In the genomic region with DNA sequence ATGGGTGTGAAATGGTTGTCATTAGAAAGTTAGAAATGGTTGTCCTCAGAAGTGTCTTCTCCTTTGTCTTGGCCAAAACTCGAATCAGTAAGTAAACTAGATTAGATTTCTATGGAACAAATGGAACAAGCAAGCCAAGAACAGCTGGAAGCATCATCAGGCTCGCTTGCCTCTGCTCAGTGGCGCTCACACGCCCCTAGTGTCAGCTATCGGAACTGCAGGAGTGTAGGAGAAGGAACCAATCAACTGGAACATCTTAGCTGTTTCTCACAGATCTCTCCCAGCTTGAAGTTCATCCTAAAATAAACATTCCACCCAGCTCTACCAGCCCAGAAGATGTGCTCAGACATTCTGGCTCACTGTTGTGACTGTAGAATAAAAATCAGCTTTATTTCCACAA, we compare ENCODE assay signal across 8 mouse cellular contexts.
DNase-seq lines count a peak whose midpoint lies in the region; ATAC-seq and TF ChIP-seq lines count a peak whose summit lies in the region.

No protein-coding gene starts in this region.

- H3K9me3 ChIP-seq in midbrain, embryonic 11.5 days (ENCODE audit: control insufficient read depth, low read length): no peaks in the 10 kb centered on the region
- no peaks in the 10 kb centered on the region for H3K9me3 ChIP-seq in midbrain, embryonic 15.5 days
- no peaks in the 10 kb centered on the region for H3K9me3 ChIP-seq in limb, embryonic 14.5 days (ENCODE audit: control insufficient read depth, low read length)

- H3K36me3 ChIP-seq in midbrain, embryonic 11.5 days (ENCODE audit: control insufficient read depth, insufficient read depth, low read length): no peaks in the 10 kb centered on the region
- H3K36me3 ChIP-seq in midbrain, embryonic 15.5 days (replicated peaks): no peaks in the 10 kb centered on the region
- no peaks in the 10 kb centered on the region for H3K36me3 ChIP-seq in limb, embryonic 14.5 days (ENCODE audit: control insufficient read depth, insufficient read depth, low read length)

- no peak for ATAC-seq in midbrain, embryonic 11.5 days (ENCODE audit: low FRiP score)
- no peak for ATAC-seq in midbrain, embryonic 15.5 days (replicated peaks)
- no peak for ATAC-seq in limb, embryonic 14.5 days (ENCODE audit: low FRiP score, low read depth)

- no peak overlapping the region for H3K9ac ChIP-seq in midbrain, embryonic 11.5 days (ENCODE audit: low read length)
- H3K9ac ChIP-seq in midbrain, embryonic 15.5 days: no peak overlapping the region
- H3K9ac ChIP-seq in limb, embryonic 14.5 days (ENCODE audit: low read depth, low read length, severe bottlenecking): no peak overlapping the region

- no peaks in the 10 kb centered on the region for H3K4me1 ChIP-seq in midbrain, embryonic 11.5 days (ENCODE audit: control insufficient read depth, insufficient read depth, low read length)
- H3K4me1 ChIP-seq in midbrain, embryonic 15.5 days: no peaks in the 10 kb centered on the region
- H3K4me1 ChIP-seq in limb, embryonic 14.5 days (ENCODE audit: control insufficient read depth, insufficient read depth, low read length): no peaks in the 10 kb centered on the region

- 6% methylated on average over 5 of the region's 5 CpGs for WGBS in midbrain, embryonic 11.5 days
- WGBS in midbrain, embryonic 15.5 days: 9% methylated on average over 5 of the region's 5 CpGs
- WGBS in limb, embryonic 14.5 days: 5% methylated on average over 5 of the region's 5 CpGs

- no peak overlapping the region for H3K4me3 ChIP-seq in midbrain, embryonic 11.5 days (ENCODE audit: low read depth, low read length)
- no peak overlapping the region for H3K4me3 ChIP-seq in midbrain, embryonic 15.5 days
- H3K4me3 ChIP-seq in limb, embryonic 14.5 days (replicated peaks; ENCODE audit: low read length): no peak overlapping the region

- no peak overlapping the region for H3K4me2 ChIP-seq in midbrain, embryonic 11.5 days
- no peak overlapping the region for H3K4me2 ChIP-seq in midbrain, embryonic 15.5 days
- no peak overlapping the region for H3K4me2 ChIP-seq in limb, embryonic 14.5 days (replicated peaks; ENCODE audit: low read depth, low read length, severe bottlenecking)

- TF ChIP-seq POLR2A in limb, embryonic 14.5 days (IDR thresholded peaks at IDR 0.05; ENCODE audit: borderline replicate concordance, extremely low read depth, insufficient read depth, insufficient read length): no peak

- no peak overlapping the region for H3K27ac ChIP-seq in midbrain, embryonic 11.5 days (ENCODE audit: low read depth, low read length)
- no peak overlapping the region for H3K27ac ChIP-seq in midbrain, embryonic 15.5 days
- no peak overlapping the region for H3K27ac ChIP-seq in limb, embryonic 14.5 days (replicated peaks; ENCODE audit: low read depth, low read length)

- peak; percentile 98 for DNase-seq in midbrain, embryonic 11.5 days (ENCODE audit: low spot score, missing footprints)
- peak; percentile 68 for DNase-seq in brain, adult 2 months (ENCODE audit: low read depth, low spot score)
- peak; percentile 80 for DNase-seq in forelimb bud, embryonic 11.5 days (ENCODE audit: low read depth, low spot score)
- peak; percentile 31 to 83 for DNase-seq in kidney, adult 8-10 months
- DNase-seq in limb, embryonic 14.5 days (ENCODE audit: low spot score): peak; percentile 77
- peak; percentile 89 for DNase-seq in retina, embryonic 14.5 days (ENCODE audit: low spot score)
- peak; percentile 56 to 72 for DNase-seq in thymus, postnatal 36 days

- H3K27me3 ChIP-seq in midbrain, embryonic 11.5 days (ENCODE audit: control insufficient read depth, insufficient read depth, low read length): no peaks in the 10 kb centered on the region
- 0 out of 2 replicates have a peak, but pooled peaks cover 3% of the 10 kb centered on the region for H3K27me3 ChIP-seq in midbrain, embryonic 15.5 days (replicated peaks)
- no peaks in the 10 kb centered on the region for H3K27me3 ChIP-seq in limb, embryonic 14.5 days (ENCODE audit: control insufficient read depth, insufficient read depth, low read length)
